Mouse (Mus musculus): ENCODE results near the gene Farp1.
"Not testable (repeated sequence)": the region's sequence is repeated elsewhere in the genome, so short reads cannot be mapped to it uniquely, and the experiment has no call there.

Gene Farp1

GRCm38 (mm10) chr14:121104760-121105329, 69.8 kb downstream of the Farp1 start:
- DNase-seq (ENCODE audit: low read depth, low spot score): no peak

GRCm38 (mm10) chr14:121106906-121107305, 71.9 kb downstream of the Farp1 start:
- no peak for DNase-seq (ENCODE audit: low read depth, low spot score)

DNA sequence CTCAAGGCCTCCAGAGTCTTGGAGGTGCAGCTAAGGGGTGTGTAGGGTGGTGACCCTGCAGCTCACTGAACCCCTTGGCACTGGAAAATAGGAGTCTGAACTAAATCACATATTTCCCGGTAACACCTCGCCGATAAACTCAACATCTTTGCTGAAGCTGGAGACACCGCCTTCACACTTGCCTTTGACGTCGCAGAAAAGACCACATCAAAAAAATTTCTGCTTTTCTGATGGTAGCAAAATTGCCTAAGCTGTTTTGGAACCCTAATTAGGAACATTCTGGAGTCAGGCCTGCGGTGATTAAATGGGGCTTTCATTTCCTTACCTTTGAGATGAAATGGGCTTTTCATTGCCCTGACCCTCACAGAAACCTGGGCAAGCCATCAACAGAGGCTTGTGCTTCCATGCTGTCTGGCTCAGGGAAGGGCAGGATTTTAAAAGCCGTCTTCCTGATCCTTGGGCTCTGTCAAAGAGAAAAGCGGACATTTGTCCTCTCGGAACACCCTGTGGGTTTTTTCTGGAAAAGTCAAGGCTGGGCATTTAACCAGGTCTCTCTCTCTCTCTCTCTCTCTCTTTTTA, 72.8 kb downstream of the Farp1 start:
- DNase-seq (ENCODE audit: low read depth, low spot score): no peak

- DNase-seq (ENCODE audit: low read depth, low spot score): peak; percentile 15
Measured at GRCm38 (mm10) chr14:121108439-121109115, 73.6 kb downstream of the Farp1 start.

GRCm38 (mm10) chr14:121109116-121109504, 74.1 kb downstream of the Farp1 start:
- DNase-seq (ENCODE audit: low read depth, low spot score): no peak

DNA sequence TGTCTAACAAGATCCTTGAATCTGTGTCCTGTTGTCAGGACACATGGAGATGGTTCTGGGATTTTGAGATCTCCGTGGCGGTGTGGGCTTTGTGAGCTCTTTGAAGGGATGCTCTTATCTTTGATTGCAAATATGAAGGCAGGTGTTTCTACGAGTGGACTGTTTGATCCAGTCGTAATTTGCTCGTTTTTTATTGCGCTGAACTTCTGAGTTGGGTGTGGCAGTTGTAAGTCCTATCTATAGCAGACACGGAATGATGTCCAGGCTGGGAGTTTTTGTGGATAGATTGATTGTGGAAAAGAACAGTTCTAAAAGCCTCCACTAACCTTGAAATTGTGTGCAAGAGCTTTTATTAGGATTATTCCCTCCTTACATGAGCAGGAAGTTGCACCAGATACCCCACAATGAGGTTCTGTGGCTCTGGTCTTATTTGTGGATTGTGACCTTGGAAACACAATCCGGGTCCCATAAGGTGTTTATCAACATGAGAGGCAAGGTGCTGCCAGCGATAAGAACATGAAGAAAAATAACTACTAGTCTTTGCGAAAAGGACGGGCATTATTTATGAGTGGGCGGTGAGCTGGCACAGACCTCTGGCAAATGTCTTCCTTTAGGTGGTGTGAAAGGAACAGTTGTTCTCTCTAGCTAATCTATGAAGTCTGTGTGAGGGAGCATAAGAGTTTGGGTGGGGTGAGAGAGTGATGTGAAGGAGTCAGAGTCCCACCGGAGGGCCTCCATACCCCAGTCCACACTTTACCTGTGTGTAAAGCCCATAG, 75.7 kb downstream of the Farp1 start:
- no peak for DNase-seq (ENCODE audit: low read depth, low spot score)

- DNase-seq (ENCODE audit: low read depth, low spot score): no peak
Measured at GRCm38 (mm10) chr14:121112061-121112460, 77.1 kb downstream of the Farp1 start.

GRCm38 (mm10) chr14:121113785-121114184, 78.8 kb downstream of the Farp1 start:
- no peak for DNase-seq (ENCODE audit: low read depth, low spot score)

GRCm38 (mm10) chr14:121116696-121117095, 81.7 kb downstream of the Farp1 start:
- no peak for DNase-seq (ENCODE audit: low read depth, low spot score)

DNA sequence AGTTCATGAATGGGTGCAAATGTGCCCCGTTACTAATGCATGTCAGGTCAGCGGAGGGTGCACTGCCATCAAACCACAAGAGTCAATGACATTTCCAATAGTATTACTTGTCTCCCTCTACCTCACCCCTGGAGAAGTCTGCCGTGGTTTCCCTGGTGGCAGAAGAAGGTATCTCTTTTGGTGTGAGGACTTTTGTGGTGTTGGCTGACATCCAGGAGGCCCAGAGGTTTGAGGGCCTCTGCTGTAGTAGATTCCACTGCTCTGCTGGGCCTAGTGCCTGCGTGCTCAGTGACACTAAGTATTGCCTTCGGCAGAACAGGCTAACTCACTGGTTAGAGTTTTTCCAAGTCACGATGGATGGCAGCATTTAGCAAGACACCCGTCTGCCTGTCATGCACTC, 83.9 kb downstream of the Farp1 start:
- no peak for DNase-seq (ENCODE audit: low read depth, low spot score)

DNA sequence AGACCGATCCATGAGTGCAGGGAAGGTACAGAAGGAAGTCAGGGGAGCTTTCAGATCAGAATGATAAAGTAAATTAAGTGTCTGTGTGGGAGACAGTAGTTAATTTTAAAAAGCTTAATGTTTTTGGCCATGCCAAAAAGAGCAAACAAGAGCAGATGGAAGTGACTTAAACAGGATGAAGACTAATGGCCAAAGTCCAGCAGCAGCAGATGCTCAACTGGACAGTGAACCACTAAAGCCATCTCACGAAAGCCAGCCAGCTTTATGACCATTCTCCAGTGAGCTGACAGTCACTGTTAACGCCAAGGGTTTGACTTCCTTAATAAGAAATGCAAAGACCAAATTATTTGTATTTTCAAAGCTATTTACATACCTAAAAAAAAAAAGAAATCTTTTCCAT, 86.7 kb downstream of the Farp1 start:
- no peak for DNase-seq (ENCODE audit: low read depth, low spot score)

DNA sequence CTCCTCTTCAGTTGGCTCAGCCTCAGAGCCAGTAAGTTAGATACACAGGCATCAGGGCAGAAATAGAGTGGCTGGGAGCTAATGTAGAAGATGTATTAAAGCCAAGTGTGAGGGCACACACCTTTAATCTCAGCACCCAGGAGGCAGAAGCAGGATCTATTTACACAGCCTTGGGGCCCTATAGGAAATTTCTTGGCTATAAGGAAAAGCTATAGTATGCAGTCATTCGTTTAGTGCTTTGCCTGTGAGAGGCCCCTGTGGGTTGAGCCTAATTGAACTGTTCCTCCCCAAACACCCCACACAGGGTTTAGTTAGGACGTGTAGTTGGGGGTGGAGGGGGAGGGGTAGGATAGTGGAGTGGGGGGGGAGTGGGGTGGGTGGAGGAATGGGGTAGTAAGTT, 87.9 kb downstream of the Farp1 start:
- no peak for DNase-seq (ENCODE audit: low read depth, low spot score)

- no peak for DNase-seq (ENCODE audit: low read depth, low spot score)
Measured at GRCm38 (mm10) chr14:121124409-121125010, 89.5 kb downstream of the Farp1 start.

DNA sequence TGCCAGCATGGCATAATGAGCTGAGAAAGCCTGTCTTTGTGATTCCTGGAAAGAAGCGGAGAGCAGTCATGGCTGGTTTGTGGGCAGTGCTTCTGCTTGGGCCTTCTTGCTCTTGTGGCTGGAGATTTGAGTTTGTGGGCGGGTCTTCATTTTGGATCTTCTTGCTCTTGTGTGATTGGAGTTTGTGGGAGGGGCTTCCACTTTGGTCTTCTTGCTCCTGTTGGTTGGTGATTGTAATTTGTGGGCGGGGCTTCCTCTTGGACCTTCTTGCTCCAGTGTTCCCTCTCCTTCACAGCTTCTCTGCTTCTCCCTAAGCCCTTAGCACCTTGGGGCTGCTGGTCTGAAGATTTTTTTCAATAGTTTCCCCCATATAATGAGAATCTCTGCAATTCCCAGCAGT, 90.7 kb downstream of the Farp1 start:
- DNase-seq (ENCODE audit: low read depth, low spot score): no peak

GRCm38 (mm10) chr14:121126291-121126690, 91.3 kb downstream of the Farp1 start:
- DNase-seq (ENCODE audit: low read depth, low spot score): no peak

- no peak for DNase-seq (ENCODE audit: low read depth, low spot score)
Measured at GRCm38 (mm10) chr14:121128858-121129800, 94.1 kb downstream of the Farp1 start.

GRCm38 (mm10) chr14:121130351-121130750, 95.4 kb downstream of the Farp1 start:
- DNase-seq (ENCODE audit: low read depth, low spot score): not testable (repeated sequence)

- DNase-seq (ENCODE audit: low read depth, low spot score): no peak
Measured at GRCm38 (mm10) chr14:121134414-121134813, 99.4 kb downstream of the Farp1 start.

- DNase-seq (ENCODE audit: low read depth, low spot score): peak; percentile 49
Measured at GRCm38 (mm10) chr14:121143831-121144455, 108.9 kb downstream of the Farp1 start.

- no peak for DNase-seq (ENCODE audit: low read depth, low spot score)
Measured at GRCm38 (mm10) chr14:121144496-121144895, 109.5 kb downstream of the Farp1 start.
